Mouse (Mus musculus) liver, postnatal 0 days (tissue): ENCODE data around the gene Myh9. TPM values are rescaled to one million over a fixed set of nuclear protein-coding genes. Genes with fewer than 3 reads are reported as not detected.
A peak's percentile ranks its signal among the peaks of the same experiment; 100 is the strongest.

Experiments
- ATAC-seq: fragments of 200-750 bp; cut with Nextera tagmentation; 2 replicates; pipeline ENCODE4 v1.8.0; 2017; ENCODE audit warnings: mild to moderate bottlenecking, moderate library complexity
- DNase-seq: peaks from one replicate; pipeline ENCODE4 v3.0.0-alpha.2; 2016
- H3K27ac ChIP-seq: fragments of 300-500 bp; sonication (generic); 2 replicates; pipeline ENCODE4 v1.5.1; 2014; ENCODE audit warnings: antibody characterized with exemption, moderate library complexity, mild to moderate bottlenecking, low read depth
- H3K27me3 ChIP-seq: fragments of 300-500 bp; sonication (generic); 2 replicates; pipeline ENCODE4 v1.6.1; 2014; ENCODE audit warnings: low read length, control low read depth, mixed read lengths; ENCODE audit not compliant: insufficient read depth
- H3K36me3 ChIP-seq: fragments of 300-500 bp; sonication (generic); replicated peaks from 2 replicates; pipeline ENCODE4 v1.6.1; 2014; ENCODE audit warnings: mild to moderate bottlenecking, control low read depth, low read length, moderate library complexity, mixed read lengths; ENCODE audit not compliant: insufficient read depth
- H3K4me1 ChIP-seq: fragments of 300-500 bp; sonication (generic); 2 replicates; pipeline ENCODE4 v1.6.1; 2014; ENCODE audit warnings: antibody characterized with exemption, mild to moderate bottlenecking, control low read depth; ENCODE audit not compliant: insufficient read depth
- H3K4me2 ChIP-seq: fragments of 300-500 bp; sonication (generic); 2 replicates; pipeline ENCODE4 v1.6.1; 2014; ENCODE audit warnings: low read depth, mild to moderate bottlenecking, low read length, moderate library complexity, mixed read lengths
- H3K4me3 ChIP-seq: fragments of 300-500 bp; sonication (generic); 2 replicates; pipeline ENCODE4 v1.5.1; 2014; ENCODE audit warnings: low read depth, low read length
- H3K9ac ChIP-seq: fragments of 300-500 bp; sonication (generic); replicated peaks from 2 replicates; pipeline ENCODE4 v1.6.1; 2014; ENCODE audit warnings: mild to moderate bottlenecking, moderate library complexity
- H3K9me3 ChIP-seq: fragments of 300-500 bp; sonication (generic); 2 replicates; pipeline ENCODE4 v1.6.1; 2016; ENCODE audit warnings: mild to moderate bottlenecking, control low read depth, low read length, mixed read lengths
- CTCF ChIP-seq: sonication (generic); IDR thresholded peaks from 2 replicates; pipeline ENCODE4 v1.5.1; 2016; ENCODE audit warnings: antibody characterized with exemption, low read depth
- EP300 ChIP-seq: IDR thresholded peaks from 2 replicates; pipeline ENCODE4 v1.6.1; 2016; ENCODE audit warnings: antibody characterized with exemption, low read depth, mild to moderate bottlenecking
- WGBS: fragments of 180-500 bp; shearing (Covaris S2); extraction: QIAGEN DNeasy Blood & Tissue Kit; methylation state at CpG from one replicate; pipeline ENCODE4 v1.1.7; 2014; ENCODE audit not compliant: insufficient replicate concordance; 5-methylcytosine and 5-hydroxymethylcytosine counted together
- polyA plus RNA-seq: library from polyadenylated mRNA; unstranded; fragments of >200 nt; fragmentation: Nextera tagmentation; extraction: Ambion mirVana; gene quantifications from 2 replicates; pipeline ENCODE4 v1.2.1, GENCODE M21; 2015

Gene Myh9
- polyA plus RNA-seq, 1 experiment from 2014 or later = 22.4 TPM

GRCm38 (mm10) chr15:77827794-77828193 lies 14.2 kb downstream of the Myh9 start:
- ATAC-seq (no peak), DNase-seq (no peak)
- Histone ChIP-seq H3K27me3 (no peaks in the 10 kb centered on the region), H3K9me3 (no peaks in the 10 kb centered on the region), H3K9ac (no peak overlapping the region; the same call in 1 of the 2 replicates), H3K4me3 (no peak overlapping the region), H3K36me3 (peaks cover 17% of the 10 kb centered on the region), H3K27ac (no peak overlapping the region), H3K4me2 (no peak overlapping the region), H3K4me1 (peaks cover 78% of the 10 kb centered on the region)
- no peak for TF ChIP-seq EP300
- TF ChIP-seq CTCF = no peak
- WGBS = 37% methylated on average over 6 of the region's 6 CpGs

- no peak overlapping the region for H3K4me2 ChIP-seq
- ATAC-seq (no peak), DNase-seq (no peak)
- 70% methylated on average over 7 of the region's 7 CpGs for WGBS
- TF ChIP-seq CTCF = no peak
- TF ChIP-seq EP300 = no peak
- peaks cover 17% of the 10 kb centered on the region for H3K36me3 ChIP-seq
- H3K4me3 ChIP-seq = no peak overlapping the region
- H3K27me3 ChIP-seq = no peaks in the 10 kb centered on the region
- H3K4me1 ChIP-seq = peaks cover 79% of the 10 kb centered on the region
- H3K9me3 ChIP-seq = no peaks in the 10 kb centered on the region
- no peak overlapping the region for H3K9ac ChIP-seq
- no peak overlapping the region for H3K27ac ChIP-seq
Observed at GRCm38 (mm10) chr15:77827379-77827778, 14.6 kb downstream of the Myh9 start.

- DNase-seq (no peak), ATAC-seq (no peak)
- Histone ChIP-seq H3K9ac (no peak overlapping the region), H3K4me3 (no peak overlapping the region), H3K4me1 (peaks cover 80% of the 10 kb centered on the region), H3K9me3 (no peaks in the 10 kb centered on the region), H3K27ac (no peak overlapping the region), H3K4me2 (no peak overlapping the region), H3K27me3 (no peaks in the 10 kb centered on the region), H3K36me3 (peaks cover 25% of the 10 kb centered on the region)
- no peak for TF ChIP-seq EP300
- no peak for TF ChIP-seq CTCF
- 94% methylated on average over 1 of the region's 1 CpGs for WGBS
Observed at GRCm38 (mm10) chr15:77825382-77825781, 16.6 kb downstream of the Myh9 start.

GRCm38 (mm10) chr15:77824321-77824720 lies 17.7 kb downstream of the Myh9 start:
- H3K36me3 ChIP-seq = peaks cover 22% of the 10 kb centered on the region
- H3K27ac ChIP-seq = 0 out of 2 replicates have a peak overlapping the region, but pooled peaks have one; percentile 85
- peaks cover 80% of the 10 kb centered on the region for H3K4me1 ChIP-seq
- no peak overlapping the region for H3K4me2 ChIP-seq
- TF ChIP-seq CTCF (no peak), EP300 (no peak)
- H3K9me3 ChIP-seq = no peaks in the 10 kb centered on the region
- no peak for DNase-seq
- no peaks in the 10 kb centered on the region for H3K27me3 ChIP-seq
- no peak for ATAC-seq
- no peak overlapping the region for H3K4me3 ChIP-seq
- WGBS = 96% methylated on average over 1 of the region's 1 CpGs
- H3K9ac ChIP-seq = no peak overlapping the region

GRCm38 (mm10) chr15:77823634-77824033 lies 18.3 kb downstream of the Myh9 start:
- Histone ChIP-seq H3K4me1 (peaks cover 81% of the 10 kb centered on the region), H3K9me3 (no peaks in the 10 kb centered on the region), H3K27me3 (no peaks in the 10 kb centered on the region), H3K4me3 (no peak overlapping the region), H3K36me3 (peaks cover 22% of the 10 kb centered on the region), H3K4me2 (no peak overlapping the region), H3K27ac (peak overlapping the region; percentile 85), H3K9ac (peak overlapping the region; percentile 40; the same call in 1 of the 2 replicates)
- DNase-seq (no peak), ATAC-seq (no peak)
- 67% methylated on average over 3 of the region's 3 CpGs for WGBS
- TF ChIP-seq EP300 (no peak), CTCF (no peak)

GRCm38 (mm10) chr15:77823196-77823595 lies 18.8 kb downstream of the Myh9 start:
- Histone ChIP-seq H3K9me3 (no peaks in the 10 kb centered on the region), H3K27ac (peak overlapping the region; percentile 85), H3K4me3 (no peak overlapping the region), H3K36me3 (peaks cover 22% of the 10 kb centered on the region), H3K4me2 (no peak overlapping the region), H3K27me3 (no peaks in the 10 kb centered on the region), H3K9ac (peak overlapping the region; percentile 40), H3K4me1 (peaks cover 81% of the 10 kb centered on the region)
- no peak for TF ChIP-seq EP300
- TF ChIP-seq CTCF = no peak
- DNase-seq = no peak
- 33% methylated on average over 6 of the region's 6 CpGs for WGBS
- no peak for ATAC-seq

DNA sequence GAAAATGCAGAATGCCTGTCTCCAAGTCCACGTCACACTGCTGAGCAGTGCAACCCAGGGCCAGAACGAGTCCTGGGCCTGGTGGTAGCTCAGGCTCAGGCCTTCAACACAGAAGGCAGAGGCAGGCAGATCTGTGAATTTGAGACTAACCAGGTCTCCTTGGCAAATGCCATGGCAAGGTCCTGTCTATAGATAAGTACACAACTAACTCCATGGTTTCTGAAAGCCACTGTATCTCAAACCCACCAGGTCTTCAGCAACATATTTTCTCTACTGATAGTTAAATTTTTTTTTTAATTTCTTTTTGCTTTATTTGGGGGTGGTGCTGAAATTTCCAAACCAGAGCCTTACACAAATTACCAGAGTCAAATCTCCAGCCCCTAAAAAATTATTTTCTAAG lies 19.3 kb downstream of the Myh9 start:
- Histone ChIP-seq H3K4me2 (peak overlapping the region; percentile 26; the same call in 1 of the 2 replicates), H3K27me3 (no peaks in the 10 kb centered on the region), H3K36me3 (peaks cover 22% of the 10 kb centered on the region), H3K9me3 (no peaks in the 10 kb centered on the region), H3K9ac (peak overlapping the region; percentile 40), H3K4me3 (no peak overlapping the region), H3K4me1 (peaks cover 81% of the 10 kb centered on the region), H3K27ac (peak overlapping the region; percentile 85)
- TF ChIP-seq EP300 (no peak; the same call in 1 of the 2 replicates), CTCF (no peak)
- ATAC-seq (no peak), DNase-seq (no peak)
- WGBS = 48% methylated on average over 2 of the region's 2 CpGs
